Mouse (Mus musculus): Measurements from ENCODE around the gene Cdr2l.

- TF ChIP-seq CTCF (IDR thresholded peaks at IDR 0.05; ENCODE audit: borderline replicate concordance, control insufficient read depth, extremely low read depth, insufficient read depth, low read length, poor library complexity) (no peak), POLR2A (IDR thresholded peaks at IDR 0.05; ENCODE audit: control insufficient read depth, extremely low read depth, insufficient read depth, low read length, poor library complexity) (no peak)
Observed at GRCm38 (mm10) chr11:115391358-115391757, 9.6 kb downstream of the Cdr2l start.

Data from thymus, adult 2 months (tissue).